Mouse (Mus musculus): ENCODE results near the gene Ptprt.

DNA sequence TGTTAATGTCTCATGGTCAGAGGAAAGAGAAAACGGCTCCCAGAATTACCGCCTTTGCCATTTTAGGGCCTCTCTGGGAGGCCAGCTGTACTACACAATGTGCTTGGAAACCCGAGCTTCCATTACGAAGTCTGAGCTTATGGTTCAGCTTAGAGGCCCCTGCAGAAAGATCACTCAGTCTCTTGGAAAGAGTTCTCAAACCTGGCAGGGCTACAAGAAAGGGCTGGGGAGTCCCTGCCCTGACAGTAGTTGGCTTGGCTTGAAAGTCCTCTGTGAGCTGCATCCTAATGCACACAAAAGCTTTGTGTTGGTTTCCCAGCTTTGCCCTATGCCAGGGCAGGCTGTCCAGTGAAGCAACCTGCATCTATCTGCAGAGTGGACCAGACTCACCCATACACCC lies 269.1 kb downstream of the Ptprt start:
- TF ChIP-seq POLR2A (IDR thresholded peaks at IDR 0.05; ENCODE audit: low read depth, low read length), result no peak
- no peak for TF ChIP-seq CTCF (IDR thresholded peaks at IDR 0.05; ENCODE audit: extremely low read depth, insufficient read length, insufficient replicate concordance, low read depth, low read length)
